Mouse (Mus musculus) neural tube, embryonic 13.5 days (tissue): ENCODE measurements around the gene Sytl1. TPM values are rescaled to one million over a fixed set of nuclear protein-coding genes. Genes with fewer than 3 reads are reported as not detected.

Experiments
- ATAC-seq: fragments of 200-750 bp; cut with Nextera tagmentation; 2 replicates; pipeline ENCODE4 v1.8.0; 2017; ENCODE audit warnings: low read depth, mild to moderate bottlenecking, moderate TSS enrichment, moderate library complexity
- H3K27ac ChIP-seq: fragments of 300-500 bp; sonication (generic); replicated peaks from 2 replicates; pipeline ENCODE4 v1.5.1; 2015; ENCODE audit warnings: moderate library complexity, mild to moderate bottlenecking, inconsistent platforms
- H3K27me3 ChIP-seq: fragments of 300-500 bp; sonication (generic); 2 replicates; pipeline ENCODE4 v1.6.1; 2015; ENCODE audit warnings: mild to moderate bottlenecking, inconsistent platforms
- H3K36me3 ChIP-seq: fragments of 300-500 bp; sonication (generic); 2 replicates; pipeline ENCODE4 v1.6.1; 2015; ENCODE audit warnings: mild to moderate bottlenecking, inconsistent platforms
- H3K4me1 ChIP-seq: fragments of 300-500 bp; sonication (generic); replicated peaks from 2 replicates; pipeline ENCODE4 v1.6.1; 2015; ENCODE audit warnings: inconsistent platforms
- H3K4me2 ChIP-seq: fragments of 300-500 bp; sonication (generic); 2 replicates; pipeline ENCODE4 v1.6.1; 2015; ENCODE audit warnings: inconsistent platforms, mild to moderate bottlenecking, moderate library complexity
- H3K4me3 ChIP-seq: fragments of 300-500 bp; sonication (generic); 2 replicates; pipeline ENCODE4 v1.5.1; 2015; ENCODE audit warnings: mild to moderate bottlenecking, inconsistent platforms
- H3K9ac ChIP-seq: fragments of 300-500 bp; sonication (generic); 2 replicates; pipeline ENCODE4 v1.6.1; 2015; ENCODE audit warnings: moderate library complexity, mild to moderate bottlenecking, inconsistent platforms
- H3K9me3 ChIP-seq: fragments of 300-500 bp; sonication (generic); 2 replicates; pipeline ENCODE4 v1.6.1; 2016; ENCODE audit warnings: inconsistent platforms
- WGBS: fragments of 180-500 bp; shearing (Covaris S2); methylation state at CpG from one replicate; pipeline ENCODE4 v1.1.7; 2015; 5-methylcytosine and 5-hydroxymethylcytosine counted together
- polyA plus RNA-seq: library from polyadenylated mRNA; unstranded; fragments of >200 nt; fragmentation: Nextera tagmentation; extraction: Ambion mirVana; gene quantifications from 2 replicates; pipeline ENCODE4 v1.2.1, GENCODE M21; 2015

Gene Sytl1
- polyA plus RNA-seq, 1 experiment from 2014 or later, result 0.28 TPM

DNA sequence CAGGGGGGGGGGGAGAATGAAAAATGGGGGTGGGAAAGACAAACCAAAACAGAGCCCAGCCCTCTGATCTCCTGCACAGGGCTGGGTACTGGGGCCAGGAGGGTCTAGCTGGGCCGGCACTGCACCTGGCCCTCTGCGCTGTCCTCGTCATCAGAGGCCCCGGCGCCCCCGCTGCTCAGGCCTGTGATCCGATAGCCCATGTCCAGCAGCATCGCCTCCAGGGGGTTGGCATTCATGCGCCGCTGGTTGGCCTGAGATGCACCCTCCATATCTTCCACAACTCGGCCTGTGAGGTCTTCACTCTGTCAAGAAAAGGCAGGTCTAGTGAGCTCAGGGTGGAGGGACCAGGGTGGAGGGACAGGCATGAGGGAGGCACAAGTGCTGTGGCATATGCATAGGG is 31.2 kb upstream of the Sytl1 start:
- H3K27me3 ChIP-seq, result 0 out of 2 replicates have a peak, but pooled peaks cover 5% of the 10 kb centered on the region
- H3K27ac ChIP-seq, result no peak overlapping the region
- H3K4me3 ChIP-seq, result no peak overlapping the region
- H3K36me3 ChIP-seq, result peaks cover 27% of the 10 kb centered on the region
- H3K9me3 ChIP-seq, result no peaks in the 10 kb centered on the region
- 0 out of 2 replicates have a peak overlapping the region, but pooled peaks have one; percentile 8 for H3K9ac ChIP-seq
- H3K4me2 ChIP-seq, result no peak overlapping the region
- H3K4me1 ChIP-seq, result peaks cover 37% of the 10 kb centered on the region
- ATAC-seq, result no peak
- WGBS, result 30% methylated on average over 11 of the region's 11 CpGs

DNA sequence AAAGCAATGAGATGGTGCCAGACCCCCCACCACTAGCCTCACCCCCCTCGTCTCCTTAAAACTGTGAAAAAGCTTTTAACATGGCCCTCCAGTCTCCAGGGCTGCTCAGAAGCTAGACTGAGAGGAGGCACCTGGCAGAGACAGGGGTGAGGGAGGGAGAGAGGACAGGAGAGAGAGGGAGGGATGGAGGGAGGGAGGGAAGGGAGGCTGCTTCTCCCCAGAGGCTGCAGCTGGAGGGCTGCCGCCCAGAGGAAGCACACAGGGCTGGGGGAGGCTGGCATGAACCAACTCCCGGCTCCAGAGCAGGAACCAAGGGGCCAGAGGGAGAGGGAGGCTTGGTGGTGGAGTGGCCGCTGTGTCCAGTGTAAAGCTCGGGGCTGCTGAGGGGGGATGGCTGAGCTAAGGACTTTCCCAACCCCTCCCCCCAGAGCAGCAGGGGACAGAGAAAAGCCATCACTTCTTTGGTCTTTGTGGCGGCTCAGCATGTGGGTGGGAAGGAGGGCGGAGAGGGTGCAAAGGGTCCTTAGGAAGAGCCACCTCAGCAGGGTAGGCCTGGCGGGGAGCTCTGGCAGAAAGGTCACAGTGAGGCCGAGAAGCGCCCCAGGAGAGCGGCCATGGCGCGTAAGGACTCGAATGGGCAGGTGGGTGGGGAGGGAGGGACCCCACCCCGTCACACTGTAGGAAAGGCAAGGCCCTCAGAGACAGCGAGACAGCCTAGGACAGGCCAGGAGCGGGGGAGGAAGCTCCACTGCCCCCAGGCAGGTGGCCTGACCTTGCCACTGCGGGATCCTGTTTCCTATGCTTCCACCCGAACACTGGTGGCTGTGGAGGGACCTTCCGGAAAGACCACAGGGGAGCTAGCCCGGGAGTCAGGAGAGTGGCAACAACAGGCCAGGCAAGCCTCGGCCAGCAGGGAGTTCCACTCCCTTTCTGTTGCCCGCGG is 30.3 kb upstream of the Sytl1 start:
- Histone ChIP-seq H3K4me1 (peaks cover 28% of the 10 kb centered on the region), H3K4me3 (no peak overlapping the region), H3K27ac (peak overlapping the region; percentile 49), H3K4me2 (peak overlapping the region; percentile 14), H3K9me3 (no peaks in the 10 kb centered on the region), H3K27me3 (0 out of 2 replicates have a peak, but pooled peaks cover 5% of the 10 kb centered on the region), H3K9ac (peak overlapping the region; percentile 32; the same call in 1 of the 2 replicates), H3K36me3 (peaks cover 27% of the 10 kb centered on the region)
- 7% methylated on average over 24 of the region's 24 CpGs for WGBS
- ATAC-seq, result peak; percentile 29; the same call in 1 of the 2 replicates

DNA sequence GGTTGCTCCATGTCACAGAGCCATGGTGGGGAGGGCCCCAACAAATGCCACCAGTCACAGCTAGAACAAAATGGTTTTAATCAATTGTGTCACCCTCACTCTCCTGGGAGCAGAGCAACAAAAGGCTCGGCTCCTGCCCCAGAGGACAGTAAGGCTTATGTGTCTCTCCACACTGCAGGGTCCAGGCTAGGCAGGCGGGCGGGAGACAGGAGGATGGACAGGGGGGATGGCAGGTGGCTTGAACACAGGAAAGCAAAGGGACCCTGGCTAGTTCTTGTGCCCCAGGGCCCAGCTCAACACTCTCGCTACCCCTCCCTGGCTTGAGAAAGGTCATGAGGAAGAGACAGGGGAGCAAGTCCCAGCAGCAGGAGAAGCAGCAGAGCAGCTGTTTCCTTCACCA is 29.5 kb upstream of the Sytl1 start:
- H3K9ac ChIP-seq, result no peak overlapping the region
- ATAC-seq, result no peak
- peak overlapping the region; percentile 49 for H3K27ac ChIP-seq
- no peak overlapping the region for H3K4me3 ChIP-seq
- no peak overlapping the region for H3K4me2 ChIP-seq
- H3K36me3 ChIP-seq, result peaks cover 27% of the 10 kb centered on the region
- H3K9me3 ChIP-seq, result no peaks in the 10 kb centered on the region
- WGBS, result 44% methylated on average over 4 of the region's 4 CpGs
- H3K27me3 ChIP-seq, result 0 out of 2 replicates have a peak, but pooled peaks cover 5% of the 10 kb centered on the region
- H3K4me1 ChIP-seq, result peaks cover 24% of the 10 kb centered on the region

DNA sequence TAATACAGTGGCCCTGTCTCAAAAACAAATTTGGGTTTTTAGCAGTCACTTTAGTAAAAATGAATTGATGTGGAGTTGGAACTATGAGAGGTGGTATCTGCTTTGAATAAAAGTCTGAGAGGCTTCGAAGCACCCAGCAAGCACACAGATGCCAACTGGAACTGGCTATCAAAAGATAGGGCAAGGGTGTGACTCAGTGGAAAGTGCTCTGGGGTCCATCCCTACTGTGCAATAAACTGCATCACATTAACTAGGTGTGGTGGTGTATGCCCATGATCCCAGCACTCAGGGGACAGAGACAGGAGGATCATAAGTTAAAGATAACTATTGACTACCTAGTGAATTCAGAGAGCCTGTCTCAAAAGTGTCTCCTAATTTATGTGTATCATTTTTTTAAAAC is 28.3 kb upstream of the Sytl1 start:
- H3K27me3 ChIP-seq, result 0 out of 2 replicates have a peak, but pooled peaks cover 5% of the 10 kb centered on the region
- H3K4me3 ChIP-seq, result no peak overlapping the region
- no peak for ATAC-seq
- no peak overlapping the region for H3K27ac ChIP-seq
- no peaks in the 10 kb centered on the region for H3K9me3 ChIP-seq
- WGBS, result 91% methylated on average over 1 of the region's 1 CpGs
- peaks cover 24% of the 10 kb centered on the region for H3K4me1 ChIP-seq
- H3K9ac ChIP-seq, result no peak overlapping the region
- H3K4me2 ChIP-seq, result no peak overlapping the region
- H3K36me3 ChIP-seq, result peaks cover 24% of the 10 kb centered on the region

DNA sequence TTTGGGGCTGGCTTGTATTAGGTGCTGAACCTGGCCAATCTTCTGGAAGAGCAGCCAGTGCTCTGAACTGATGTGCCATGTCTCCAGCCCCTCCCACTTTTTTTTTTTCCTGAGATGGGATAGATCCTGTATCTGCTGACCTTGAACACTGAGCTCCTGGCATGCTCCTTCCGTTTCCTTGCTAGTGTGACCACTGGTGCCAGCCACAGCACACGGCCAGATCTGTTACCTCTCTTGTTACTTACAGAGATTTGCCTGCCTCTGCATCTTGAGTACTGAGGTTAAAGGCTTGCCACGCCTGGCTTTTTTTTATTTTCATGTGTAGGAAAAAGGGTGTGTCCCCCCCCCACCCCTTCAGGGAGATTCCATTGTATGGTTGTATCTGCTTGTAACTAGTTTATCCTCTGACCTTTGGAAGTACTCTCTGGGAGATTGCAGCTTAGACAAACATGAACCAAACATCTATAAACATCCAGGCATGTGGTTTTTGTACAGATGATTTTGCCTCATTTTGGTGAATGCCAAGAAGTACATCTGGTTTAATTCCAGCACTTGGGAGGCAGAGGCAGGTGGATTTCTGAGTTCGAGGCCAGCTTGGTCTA is 23.7 kb upstream of the Sytl1 start:
- no peak overlapping the region for H3K4me2 ChIP-seq
- no peaks in the 10 kb centered on the region for H3K27me3 ChIP-seq
- H3K4me3 ChIP-seq, result no peak overlapping the region
- no peak overlapping the region for H3K27ac ChIP-seq
- WGBS, result 94% methylated on average over 4 of the region's 4 CpGs
- H3K9me3 ChIP-seq, result no peaks in the 10 kb centered on the region
- ATAC-seq, result no peak
- no peaks in the 10 kb centered on the region for H3K36me3 ChIP-seq
- no peak overlapping the region for H3K9ac ChIP-seq
- H3K4me1 ChIP-seq, result peaks cover 17% of the 10 kb centered on the region

DNA sequence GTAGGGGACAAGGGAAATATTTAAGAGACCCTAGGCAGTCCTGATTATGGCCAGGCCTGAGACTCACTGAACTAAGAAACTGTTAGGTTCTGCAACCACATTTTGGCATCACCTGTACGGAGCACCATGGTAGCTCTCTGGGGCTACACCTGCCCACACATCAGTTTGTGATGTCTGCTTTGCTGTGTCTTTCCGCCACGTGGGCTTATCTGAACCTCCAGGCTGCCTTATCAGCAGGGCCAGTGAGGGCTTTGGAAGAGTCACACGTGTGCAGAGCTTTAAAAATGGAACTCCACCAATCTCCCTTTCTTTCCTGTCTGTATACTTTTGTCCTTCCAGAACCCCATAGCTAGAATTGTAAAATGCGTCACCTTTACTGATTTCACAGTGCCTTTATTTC is 23.0 kb upstream of the Sytl1 start:
- H3K4me3 ChIP-seq, result no peak overlapping the region
- H3K4me1 ChIP-seq, result peaks cover 17% of the 10 kb centered on the region
- 90% methylated on average over 5 of the region's 5 CpGs for WGBS
- no peaks in the 10 kb centered on the region for H3K9me3 ChIP-seq
- H3K9ac ChIP-seq, result no peak overlapping the region
- ATAC-seq, result no peak
- no peaks in the 10 kb centered on the region for H3K27me3 ChIP-seq
- H3K36me3 ChIP-seq, result no peaks in the 10 kb centered on the region
- H3K4me2 ChIP-seq, result no peak overlapping the region
- no peak overlapping the region for H3K27ac ChIP-seq

DNA sequence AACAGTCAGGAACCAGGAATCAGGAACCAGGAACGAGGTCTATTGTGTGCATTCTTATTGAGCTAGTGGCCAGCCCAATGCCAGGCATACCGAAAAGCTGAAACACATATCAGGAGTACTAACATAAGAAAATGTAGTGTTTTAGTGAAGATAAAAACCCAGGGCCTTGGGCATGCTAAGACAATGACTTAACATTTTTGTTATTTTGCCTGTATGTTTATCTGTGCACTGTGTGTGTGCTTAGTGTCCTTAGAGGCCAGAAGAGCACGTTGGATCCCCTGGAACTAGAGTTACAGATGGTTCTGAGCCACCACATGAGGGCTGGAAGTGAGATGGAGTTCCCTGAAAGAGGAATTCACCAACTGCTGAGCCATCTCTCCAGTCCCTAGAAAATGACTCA is 22.4 kb upstream of the Sytl1 start:
- ATAC-seq, result no peak
- no peak overlapping the region for H3K4me3 ChIP-seq
- no peaks in the 10 kb centered on the region for H3K9me3 ChIP-seq
- no peak overlapping the region for H3K9ac ChIP-seq
- 81% methylated on average over 3 of the region's 3 CpGs for WGBS
- H3K36me3 ChIP-seq, result no peaks in the 10 kb centered on the region
- H3K4me1 ChIP-seq, result peaks cover 17% of the 10 kb centered on the region
- no peaks in the 10 kb centered on the region for H3K27me3 ChIP-seq
- H3K27ac ChIP-seq, result no peak overlapping the region
- no peak overlapping the region for H3K4me2 ChIP-seq

DNA sequence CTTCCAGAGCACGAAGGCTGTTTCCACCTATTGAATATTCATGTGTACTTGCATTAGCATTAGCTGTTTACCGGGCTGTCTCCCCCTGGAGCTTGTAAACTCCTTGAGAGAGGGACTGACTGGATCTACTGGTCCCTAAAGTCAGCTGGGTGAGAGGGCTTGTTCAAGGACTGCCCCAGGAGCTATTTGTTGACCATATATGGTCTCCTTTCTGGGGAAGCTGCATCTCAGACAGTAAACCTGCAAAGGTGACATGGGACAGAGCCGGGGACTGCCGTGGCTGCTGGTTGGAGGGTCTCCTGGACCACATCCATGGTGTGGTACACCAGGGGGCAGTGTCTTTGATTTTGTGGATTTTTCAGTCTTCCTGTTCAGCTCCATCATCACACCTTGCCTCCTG is 19.7 kb upstream of the Sytl1 start:
- Histone ChIP-seq H3K36me3 (no peaks in the 10 kb centered on the region), H3K9ac (no peak overlapping the region), H3K4me1 (peaks cover 25% of the 10 kb centered on the region), H3K27me3 (no peaks in the 10 kb centered on the region), H3K4me2 (no peak overlapping the region), H3K27ac (peak overlapping the region; percentile 72), H3K9me3 (no peaks in the 10 kb centered on the region), H3K4me3 (no peak overlapping the region)
- 19% methylated on average over 4 of the region's 4 CpGs for WGBS
- ATAC-seq, result no peak

DNA sequence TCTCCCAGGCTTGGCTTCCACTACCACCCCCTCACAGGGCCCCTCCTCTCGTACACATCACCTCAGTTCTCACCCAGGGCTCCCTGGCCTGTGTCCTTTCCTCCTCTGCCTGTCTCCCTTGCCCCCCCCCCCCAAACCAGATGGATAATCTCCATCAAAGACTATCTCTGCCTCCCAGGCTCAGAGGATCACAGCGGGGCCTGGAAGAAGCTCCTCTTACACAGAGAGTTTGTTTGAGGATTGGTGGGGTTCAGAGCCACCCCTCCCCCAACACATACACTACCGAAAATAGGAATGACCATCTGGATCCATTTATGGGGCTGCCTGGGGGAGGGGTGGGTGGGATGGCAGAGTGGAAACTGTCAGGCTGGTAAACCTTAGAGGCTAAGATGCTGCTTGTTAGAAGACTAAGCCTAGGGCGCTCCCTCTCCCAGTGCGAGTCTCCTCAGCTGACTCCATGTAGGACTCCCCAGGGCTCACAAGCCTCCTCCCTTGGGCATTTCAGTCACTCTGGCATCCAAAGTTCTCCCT is 19.1 kb upstream of the Sytl1 start:
- 0 out of 2 replicates have a peak overlapping the region, but pooled peaks have one; percentile 18 for H3K9ac ChIP-seq
- no peak overlapping the region for H3K4me3 ChIP-seq
- H3K27me3 ChIP-seq, result no peaks in the 10 kb centered on the region
- no peak overlapping the region for H3K4me2 ChIP-seq
- peaks cover 25% of the 10 kb centered on the region for H3K4me1 ChIP-seq
- H3K27ac ChIP-seq, result peak overlapping the region; percentile 72
- no peak for ATAC-seq
- no peaks in the 10 kb centered on the region for H3K36me3 ChIP-seq
- H3K9me3 ChIP-seq, result no peaks in the 10 kb centered on the region
- WGBS, result 29% methylated on average over 5 of the region's 5 CpGs

DNA sequence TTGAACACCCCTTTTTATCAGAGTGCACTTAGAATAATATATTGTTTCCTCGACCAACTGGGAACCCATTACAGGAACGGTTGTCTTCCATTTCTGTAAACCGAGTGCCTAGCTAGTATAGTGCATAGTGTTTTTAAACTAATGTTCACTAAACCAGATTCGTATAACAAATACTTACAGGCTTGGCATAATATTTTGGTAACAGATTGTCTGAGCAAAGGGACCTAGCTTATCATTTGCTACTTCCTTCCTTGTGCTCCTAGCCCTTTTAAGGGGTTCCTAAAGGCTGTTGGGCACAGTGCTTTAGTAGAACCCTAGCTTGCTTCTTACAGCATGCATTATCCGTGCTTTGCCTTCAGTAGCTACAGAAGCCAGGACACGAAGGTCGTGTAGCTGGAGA is 18.6 kb upstream of the Sytl1 start:
- Histone ChIP-seq H3K4me3 (no peak overlapping the region), H3K27ac (peak overlapping the region; percentile 72), H3K4me2 (no peak overlapping the region), H3K4me1 (peaks cover 30% of the 10 kb centered on the region), H3K9me3 (no peaks in the 10 kb centered on the region), H3K9ac (0 out of 2 replicates have a peak overlapping the region, but pooled peaks have one; percentile 18), H3K27me3 (no peaks in the 10 kb centered on the region), H3K36me3 (no peaks in the 10 kb centered on the region)
- WGBS, result 48% methylated on average over 7 of the region's 7 CpGs
- no peak for ATAC-seq

DNA sequence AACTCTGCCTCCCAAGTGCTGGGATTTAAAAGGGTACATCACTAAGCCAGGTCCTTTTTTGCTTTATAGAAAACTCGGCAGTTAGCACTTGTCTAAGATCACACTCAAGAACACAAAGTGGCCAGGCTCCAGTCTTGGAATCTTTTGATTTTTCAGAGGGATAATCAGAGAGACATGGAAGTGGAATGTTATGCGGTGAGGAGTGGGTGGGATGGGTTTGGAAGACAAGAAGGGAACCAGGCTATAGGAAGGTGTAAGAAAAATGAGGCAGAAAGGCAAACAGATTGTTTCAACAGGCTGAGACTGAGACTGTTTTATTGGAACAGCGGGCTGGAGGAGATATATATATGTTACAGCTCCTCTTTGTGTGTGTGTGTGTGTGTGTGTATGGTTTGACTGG is 15.6 kb upstream of the Sytl1 start:
- Histone ChIP-seq H3K4me1 (peaks cover 54% of the 10 kb centered on the region), H3K36me3 (no peaks in the 10 kb centered on the region), H3K4me2 (peak overlapping the region; percentile 84), H3K4me3 (peak overlapping the region; percentile 88; the same call in 1 of the 2 replicates), H3K9me3 (no peaks in the 10 kb centered on the region), H3K27me3 (no peaks in the 10 kb centered on the region), H3K9ac (no peak overlapping the region), H3K27ac (peak overlapping the region; percentile 92)
- no peak for ATAC-seq
- WGBS, result 89% methylated on average over 3 of the region's 3 CpGs

DNA sequence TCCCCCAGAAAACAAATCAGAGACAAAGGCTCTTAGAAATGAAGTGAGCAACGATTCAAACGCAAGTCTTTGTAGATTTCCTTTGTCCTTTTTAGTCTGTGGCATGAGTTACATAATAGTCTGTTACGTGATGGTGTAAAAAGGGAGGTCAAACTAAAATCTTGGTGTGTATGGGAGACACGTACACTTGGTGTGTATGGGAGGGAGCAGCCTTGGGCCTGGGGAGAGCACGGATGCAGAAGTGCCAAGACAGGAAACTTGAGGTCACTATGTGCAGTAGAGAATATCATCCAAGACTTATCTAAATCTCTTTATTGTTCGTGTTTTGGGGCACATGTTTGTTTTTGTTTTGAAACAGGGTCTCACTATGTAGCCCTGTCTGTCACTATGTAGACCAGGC is 15.2 kb upstream of the Sytl1 start:
- Histone ChIP-seq H3K27ac (peak overlapping the region; percentile 92), H3K27me3 (no peaks in the 10 kb centered on the region), H3K4me3 (peak overlapping the region; percentile 88), H3K4me2 (peak overlapping the region; percentile 84), H3K9ac (peak overlapping the region; percentile 93), H3K9me3 (no peaks in the 10 kb centered on the region), H3K36me3 (no peaks in the 10 kb centered on the region), H3K4me1 (peaks cover 51% of the 10 kb centered on the region)
- 37% methylated on average over 6 of the region's 6 CpGs for WGBS
- ATAC-seq, result 0 out of 2 replicates have a peak, but pooled peaks have one; percentile 29
